Mouse (Mus musculus): ENCODE measurements around the gene Cap2. TPM values are rescaled to one million over a fixed set of nuclear protein-coding genes. Genes with fewer than 3 reads are reported as not detected.

Gene Cap2
- polyA plus RNA-seq, 1 experiment = not detected

DNA sequence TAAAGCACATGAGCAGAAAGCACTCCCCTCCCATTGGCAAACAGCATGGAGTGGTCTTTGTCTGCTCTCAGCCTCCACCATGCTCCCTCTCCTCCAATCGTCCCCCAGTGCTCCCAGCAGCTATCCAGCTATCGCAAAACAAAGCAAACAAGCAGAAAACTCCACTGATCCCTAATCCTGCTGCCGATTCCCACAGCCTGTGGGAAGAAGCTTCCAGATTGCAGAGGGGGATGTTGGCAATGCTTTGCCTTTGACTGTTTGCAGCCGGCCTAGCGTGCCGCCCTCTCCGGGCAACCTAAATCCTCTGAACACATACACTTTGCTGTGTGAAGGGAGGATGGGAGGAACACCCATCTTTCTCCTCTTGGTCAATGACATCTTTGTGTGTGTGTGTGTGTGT lies 83.2 kb downstream of the Cap2 start:
- Histone ChIP-seq H3K27ac (ENCODE audit: insufficient read depth, low read depth, low read length) (no peak overlapping the region), H3K4me1 (ENCODE audit: control insufficient read depth, insufficient read depth, low read length) (no peaks in the 10 kb centered on the region), H3K4me3 (ENCODE audit: insufficient read depth, low read length) (no peak overlapping the region)
- TF ChIP-seq POLR2A (IDR thresholded peaks at IDR 0.05; ENCODE audit: borderline replicate concordance, low read depth, low read length) = no peak
- TF ChIP-seq CTCF (IDR thresholded peaks at IDR 0.05; ENCODE audit: low read depth, low read length) = no peak

DNA sequence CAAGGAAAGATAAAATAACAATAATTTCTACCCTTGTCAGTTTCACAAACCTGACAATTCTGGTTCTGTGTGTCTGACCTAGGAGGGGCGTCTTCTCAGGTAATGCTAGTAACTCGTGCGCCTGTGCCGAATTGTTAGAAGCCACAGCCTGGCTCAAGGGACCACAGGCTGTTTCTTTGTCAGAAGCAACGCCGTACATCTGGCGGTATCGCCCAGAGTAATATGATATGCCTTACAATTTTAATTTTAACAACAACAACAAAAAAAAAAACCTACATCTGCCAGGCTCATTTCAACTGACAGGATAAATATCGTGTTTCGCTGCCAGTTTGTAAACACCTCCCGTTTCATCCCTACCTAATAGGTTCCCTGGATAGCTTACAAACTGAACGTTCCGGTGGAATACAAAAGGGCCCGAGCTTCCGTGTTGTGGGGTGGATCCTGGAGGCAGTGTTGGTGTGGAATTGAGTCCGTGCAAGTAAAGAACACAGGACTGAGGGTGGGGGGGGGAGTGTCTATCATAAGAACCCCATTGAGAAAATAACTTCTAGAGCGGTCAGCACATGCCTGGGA lies 86.2 kb downstream of the Cap2 start:
- H3K4me1 ChIP-seq (ENCODE audit: control insufficient read depth, insufficient read depth, low read length) = no peaks in the 10 kb centered on the region
- no peak for TF ChIP-seq CTCF (IDR thresholded peaks at IDR 0.05; ENCODE audit: low read depth, low read length)
- H3K4me3 ChIP-seq (ENCODE audit: insufficient read depth, low read length) = no peak overlapping the region
- H3K27ac ChIP-seq (ENCODE audit: insufficient read depth, low read depth, low read length) = no peak overlapping the region

DNA sequence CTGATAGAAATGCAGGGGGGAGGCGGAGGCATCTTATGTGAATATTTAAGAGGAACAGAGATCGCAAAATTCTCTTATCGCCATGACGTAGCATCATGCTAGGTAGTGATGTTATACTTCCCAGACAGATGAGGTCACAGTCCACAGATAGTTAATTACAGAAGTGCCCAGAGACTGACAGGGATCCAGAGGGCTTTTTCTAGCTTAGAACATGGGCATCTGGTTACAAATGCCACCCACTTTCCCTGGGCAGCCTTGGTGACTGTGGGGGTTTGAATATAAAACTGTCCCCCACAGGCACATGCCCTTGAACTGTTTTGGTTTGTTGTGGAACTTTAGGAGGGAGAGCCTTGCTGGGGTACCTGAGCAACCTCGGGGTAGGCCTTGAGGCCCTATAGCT lies 87.0 kb downstream of the Cap2 start:
- no peak for TF ChIP-seq CTCF (IDR thresholded peaks at IDR 0.05; ENCODE audit: low read depth, low read length)
- no peak for TF ChIP-seq POLR2A (IDR thresholded peaks at IDR 0.05; ENCODE audit: borderline replicate concordance, low read depth, low read length)
- H3K27ac ChIP-seq (ENCODE audit: insufficient read depth, low read depth, low read length) = no peak overlapping the region
- no peaks in the 10 kb centered on the region for H3K4me1 ChIP-seq (ENCODE audit: control insufficient read depth, insufficient read depth, low read length)
- H3K4me3 ChIP-seq (ENCODE audit: insufficient read depth, low read length) = no peak overlapping the region

DNA sequence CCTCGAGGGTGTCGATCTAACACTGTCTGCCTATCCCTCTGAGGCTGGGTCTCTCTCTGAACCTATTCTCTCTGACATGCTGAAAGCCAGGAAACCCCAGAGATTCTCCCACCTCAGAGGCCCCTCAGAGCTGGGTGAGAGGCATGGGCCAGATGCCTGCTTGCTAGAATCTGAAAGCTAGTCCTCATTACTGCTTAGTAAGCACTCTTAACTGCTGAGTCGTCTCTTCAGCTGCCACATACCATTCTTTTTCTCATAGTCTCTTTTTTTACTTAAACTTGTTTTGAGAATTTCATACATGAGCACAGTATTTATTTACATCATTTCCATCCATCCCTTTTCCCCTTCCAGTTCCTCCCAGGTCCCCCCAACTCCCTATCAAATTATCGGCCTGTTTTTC lies 89.2 kb downstream of the Cap2 start:
- Histone ChIP-seq H3K4me1 (ENCODE audit: control insufficient read depth, insufficient read depth, low read length) (no peaks in the 10 kb centered on the region), H3K4me3 (ENCODE audit: insufficient read depth, low read length) (no peak overlapping the region), H3K27ac (ENCODE audit: insufficient read depth, low read depth, low read length) (no peak overlapping the region)
- TF ChIP-seq POLR2A (IDR thresholded peaks at IDR 0.05; ENCODE audit: borderline replicate concordance, low read depth, low read length) (no peak), CTCF (IDR thresholded peaks at IDR 0.05; ENCODE audit: low read depth, low read length) (no peak)

DNA sequence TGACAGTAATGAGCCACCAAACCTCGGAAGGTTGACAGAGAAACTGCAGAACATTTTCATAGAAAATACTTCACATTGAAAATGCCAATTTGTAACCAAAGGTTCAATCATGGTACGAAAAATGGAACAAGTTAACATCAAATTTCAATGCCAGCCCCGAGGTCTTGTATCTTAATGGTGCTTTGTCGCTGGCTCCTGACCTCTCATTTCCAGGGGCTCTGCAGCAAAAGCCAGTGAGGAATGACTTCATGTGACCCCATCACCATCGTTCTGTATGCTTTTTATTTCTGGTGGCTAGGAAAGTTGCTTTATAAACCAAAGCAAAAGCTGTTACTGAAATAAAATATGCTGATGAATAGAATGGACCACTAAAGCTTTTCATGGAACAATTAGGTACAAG lies 99.0 kb downstream of the Cap2 start:
- TF ChIP-seq POLR2A (IDR thresholded peaks at IDR 0.05; ENCODE audit: borderline replicate concordance, low read depth, low read length) (no peak), CTCF (IDR thresholded peaks at IDR 0.05; ENCODE audit: low read depth, low read length) (no peak)
- Histone ChIP-seq H3K4me3 (ENCODE audit: insufficient read depth, low read length) (no peak overlapping the region), H3K4me1 (ENCODE audit: control insufficient read depth, insufficient read depth, low read length) (no peaks in the 10 kb centered on the region), H3K27ac (ENCODE audit: insufficient read depth, low read depth, low read length) (no peak overlapping the region)

DNA sequence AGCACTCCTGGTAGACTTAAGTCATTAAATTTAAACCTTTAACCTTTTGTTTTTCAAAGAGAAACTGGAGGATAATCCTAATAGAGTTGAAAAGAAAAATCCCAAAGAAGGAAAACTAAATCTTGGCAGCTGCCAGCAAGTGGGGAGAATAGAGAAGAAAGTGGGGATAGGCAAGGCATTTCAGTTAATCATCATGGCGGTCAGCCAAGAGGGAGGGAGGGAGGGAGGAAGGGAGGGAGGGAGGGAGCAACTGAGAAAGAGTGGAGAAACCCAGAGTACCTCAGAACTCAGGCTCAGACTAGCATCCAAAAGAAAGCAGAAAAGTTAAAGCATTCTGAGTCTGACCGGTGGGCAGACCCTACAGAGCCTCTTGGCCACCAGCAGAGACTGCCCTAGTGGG lies 99.7 kb downstream of the Cap2 start:
- no peak for TF ChIP-seq POLR2A (IDR thresholded peaks at IDR 0.05; ENCODE audit: borderline replicate concordance, low read depth, low read length)
- TF ChIP-seq CTCF (IDR thresholded peaks at IDR 0.05; ENCODE audit: low read depth, low read length) = no peak
- Histone ChIP-seq H3K4me1 (ENCODE audit: control insufficient read depth, insufficient read depth, low read length) (no peaks in the 10 kb centered on the region), H3K4me3 (ENCODE audit: insufficient read depth, low read length) (no peak overlapping the region), H3K27ac (ENCODE audit: insufficient read depth, low read depth, low read length) (no peak overlapping the region)

DNA sequence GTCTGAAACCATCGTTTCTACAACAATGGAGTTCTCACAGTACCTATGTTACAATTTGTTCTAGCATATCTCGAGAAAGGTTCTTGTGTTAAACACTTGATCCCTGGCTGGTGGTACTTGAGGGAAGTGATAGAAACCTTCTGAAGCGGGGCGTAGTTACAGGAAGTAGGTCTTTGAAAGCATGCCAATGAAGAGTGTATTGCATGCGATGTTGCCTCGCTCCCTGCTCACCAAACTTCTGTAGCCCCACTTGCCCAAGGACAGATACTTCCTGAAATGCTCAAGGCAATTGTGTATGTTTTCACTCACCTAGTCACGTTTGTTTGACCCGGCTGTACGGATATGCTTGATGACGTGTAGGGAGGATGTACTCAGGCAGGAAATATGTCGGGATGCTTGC lies 101.0 kb downstream of the Cap2 start:
- H3K4me1 ChIP-seq (ENCODE audit: control insufficient read depth, insufficient read depth, low read length) = no peaks in the 10 kb centered on the region
- TF ChIP-seq POLR2A (IDR thresholded peaks at IDR 0.05; ENCODE audit: borderline replicate concordance, low read depth, low read length) (no peak), CTCF (IDR thresholded peaks at IDR 0.05; ENCODE audit: low read depth, low read length) (no peak)
- no peak overlapping the region for H3K27ac ChIP-seq (ENCODE audit: insufficient read depth, low read depth, low read length)
- no peak overlapping the region for H3K4me3 ChIP-seq (ENCODE audit: insufficient read depth, low read length)

DNA sequence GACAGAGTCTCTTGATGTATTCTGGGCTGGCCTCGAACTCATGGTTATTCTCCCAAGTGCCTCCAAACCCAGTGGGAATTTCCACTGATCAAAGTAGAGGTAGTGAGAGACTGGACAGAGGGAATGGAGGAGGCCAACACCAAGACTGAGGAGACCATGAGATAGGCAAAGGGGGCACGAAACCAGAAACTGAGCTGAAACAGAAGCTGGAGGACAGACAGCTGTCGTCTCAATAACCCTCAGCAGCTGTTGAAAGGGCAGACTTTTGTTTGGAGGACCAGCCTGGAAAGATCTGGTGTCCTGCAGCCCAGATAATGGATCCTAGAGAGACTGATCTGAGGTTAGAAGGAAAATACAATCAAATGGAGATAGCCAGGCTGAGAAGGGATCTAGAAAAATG lies 109.4 kb downstream of the Cap2 start:
- Histone ChIP-seq H3K27ac (ENCODE audit: insufficient read depth, low read depth, low read length) (no peak overlapping the region), H3K4me3 (ENCODE audit: insufficient read depth, low read length) (no peak overlapping the region), H3K4me1 (ENCODE audit: control insufficient read depth, insufficient read depth, low read length) (no peaks in the 10 kb centered on the region)
- no peak for TF ChIP-seq POLR2A (IDR thresholded peaks at IDR 0.05; ENCODE audit: borderline replicate concordance, low read depth, low read length)
- no peak for TF ChIP-seq CTCF (IDR thresholded peaks at IDR 0.05; ENCODE audit: low read depth, low read length)

DNA sequence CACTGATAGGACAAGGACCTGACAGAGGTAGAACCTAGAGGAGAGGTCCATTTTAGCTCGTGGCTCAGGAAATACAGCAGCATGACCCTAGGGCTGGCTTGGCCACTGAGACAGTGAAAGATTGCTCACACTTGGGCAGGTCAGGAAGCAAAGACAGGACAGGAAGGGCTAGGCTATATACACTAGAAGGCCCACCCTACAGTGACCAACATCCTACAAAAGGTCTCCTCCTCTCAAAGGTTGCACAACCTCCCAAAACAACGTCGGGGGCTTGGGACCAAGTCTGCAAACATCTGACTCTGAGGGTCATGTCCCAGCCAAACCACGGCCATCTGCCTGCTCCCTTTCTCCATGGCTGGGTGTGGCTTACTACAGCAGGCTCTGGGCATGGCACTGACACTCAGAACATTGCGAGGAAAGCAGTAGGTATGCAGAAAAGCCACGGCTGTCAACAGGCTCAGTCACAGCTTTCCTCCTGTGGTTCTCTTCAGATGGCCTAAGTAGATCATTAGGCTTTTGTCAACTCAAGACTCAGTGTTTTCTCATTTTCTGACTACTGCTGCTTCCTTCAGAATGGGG lies 112.1 kb downstream of the Cap2 start:
- H3K4me3 ChIP-seq (ENCODE audit: insufficient read depth, low read length) = no peak overlapping the region
- no peak for TF ChIP-seq POLR2A (IDR thresholded peaks at IDR 0.05; ENCODE audit: borderline replicate concordance, low read depth, low read length)
- no peak for TF ChIP-seq CTCF (IDR thresholded peaks at IDR 0.05; ENCODE audit: low read depth, low read length)
- no peak overlapping the region for H3K27ac ChIP-seq (ENCODE audit: insufficient read depth, low read depth, low read length)
- H3K4me1 ChIP-seq (ENCODE audit: control insufficient read depth, insufficient read depth, low read length) = no peaks in the 10 kb centered on the region

DNA sequence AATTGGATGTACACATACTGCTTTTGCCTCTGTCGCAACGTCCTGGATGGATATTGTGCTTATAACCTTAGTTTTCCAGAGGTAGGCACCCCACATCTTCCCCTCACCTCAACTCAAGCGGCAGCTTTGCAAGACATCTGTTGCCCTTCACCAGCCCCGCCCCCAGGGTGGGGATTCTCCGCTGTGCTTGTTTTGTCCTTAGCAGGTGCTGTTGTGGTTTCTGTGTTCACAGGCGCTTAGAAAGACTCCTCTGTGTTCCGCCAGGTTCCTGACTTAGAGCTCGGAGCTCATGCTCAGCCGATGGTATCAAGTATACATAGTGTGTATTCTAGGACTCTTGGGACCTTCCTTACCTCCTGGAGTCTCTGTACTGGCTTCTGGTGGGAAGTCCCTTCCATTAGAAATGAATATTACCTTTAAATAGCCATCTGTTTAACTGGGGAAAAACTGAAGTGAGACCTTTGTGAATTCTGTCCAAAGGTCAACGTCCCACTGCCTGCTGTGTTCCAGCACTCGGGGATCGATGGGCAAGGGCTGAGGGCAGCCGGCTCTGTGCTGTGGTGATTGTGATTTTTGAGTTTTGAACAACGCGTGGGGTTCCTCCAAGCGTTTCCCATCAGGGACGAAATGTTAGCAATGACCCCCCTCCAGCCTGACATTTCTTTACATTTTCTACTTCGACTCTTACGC lies 115.2 kb downstream of the Cap2 start:
- H3K4me1 ChIP-seq (ENCODE audit: control insufficient read depth, insufficient read depth, low read length) = no peaks in the 10 kb centered on the region
- H3K27ac ChIP-seq (ENCODE audit: insufficient read depth, low read depth, low read length) = no peak overlapping the region
- TF ChIP-seq CTCF (IDR thresholded peaks at IDR 0.05; ENCODE audit: low read depth, low read length) = no peak
- TF ChIP-seq POLR2A (IDR thresholded peaks at IDR 0.05; ENCODE audit: borderline replicate concordance, low read depth, low read length) = no peak
- no peak overlapping the region for H3K4me3 ChIP-seq (ENCODE audit: insufficient read depth, low read length)

Measured in bone marrow macrophage, adult 2 months (primary cell).